Mouse (Mus musculus): ENCODE results near the gene Mgarp. TPM values are rescaled to one million over a fixed set of nuclear protein-coding genes. Genes with fewer than 3 reads are reported as not detected.
A peak's percentile ranks its signal among the peaks of the same experiment; 100 is the strongest.
"Not testable (repeated sequence)": the region's sequence is repeated elsewhere in the genome, so short reads cannot be mapped to it uniquely, and the experiment has no call there.

Mgarp gene
- polyA plus RNA-seq, 1 experiment from 2014 or later, result 2.5 TPM

- H3K4me3 ChIP-seq (ENCODE audit: low read depth, low read length); ATAC-seq (ENCODE audit: low read depth); H3K27ac ChIP-seq (replicated peaks; ENCODE audit: low read depth, low read length); H3K4me1 ChIP-seq (ENCODE audit: control insufficient read depth, insufficient read depth, low read length); H3K27me3 ChIP-seq (replicated peaks; ENCODE audit: control insufficient read depth, insufficient read depth, low read length); H3K4me2 ChIP-seq (ENCODE audit: low read depth, low read length); H3K9me3 ChIP-seq (ENCODE audit: control insufficient read depth, low read length); DNase-seq (ENCODE audit: low spot score); H3K9ac ChIP-seq (ENCODE audit: low read depth, low read length): not testable (repeated sequence)
- 70% methylated on average over 4 of the region's 4 CpGs for WGBS
- H3K36me3 ChIP-seq (ENCODE audit: control insufficient read depth, insufficient read depth, low read length), result peaks cover 35% of the 10 kb centered on the region
These were observed 5.5 kb upstream of the Mgarp start for GRCm38 (mm10) chr3:51402054-51402453.

DNA sequence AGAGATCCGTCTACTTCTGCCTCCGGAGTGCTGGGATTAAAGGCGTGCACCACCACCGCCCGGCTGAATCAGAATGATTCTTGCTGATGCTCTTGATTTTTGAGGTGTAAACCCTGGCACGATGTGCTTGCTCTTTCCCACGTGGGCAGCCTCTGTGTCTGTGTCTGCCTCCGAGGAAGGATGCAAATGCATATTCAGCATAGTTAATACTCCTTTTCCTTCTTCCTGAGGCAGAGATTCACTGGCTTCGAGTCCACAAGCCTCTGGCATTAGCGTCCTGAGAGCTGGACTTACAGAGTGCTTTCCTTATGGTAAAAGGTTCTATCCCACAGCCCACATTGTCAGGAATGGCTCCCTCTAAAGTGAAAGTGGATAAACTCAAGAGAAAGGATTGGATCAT is 4.1 kb upstream of the Mgarp start:
- no peak overlapping the region for H3K4me3 ChIP-seq (ENCODE audit: low read depth, low read length)
- no peak overlapping the region for H3K4me2 ChIP-seq (ENCODE audit: low read depth, low read length)
- H3K9ac ChIP-seq (ENCODE audit: low read depth, low read length), result no peak overlapping the region
- H3K36me3 ChIP-seq (ENCODE audit: control insufficient read depth, insufficient read depth, low read length), result peaks cover 24% of the 10 kb centered on the region
- DNase-seq (ENCODE audit: low spot score), result no peak
- peaks cover 4% of the 10 kb centered on the region for H3K27me3 ChIP-seq (replicated peaks; ENCODE audit: control insufficient read depth, insufficient read depth, low read length)
- 74% methylated on average over 10 of the region's 10 CpGs for WGBS
- no peak for ATAC-seq (ENCODE audit: low read depth)
- no peaks in the 10 kb centered on the region; the same call in 1 of the 2 replicates for H3K4me1 ChIP-seq (ENCODE audit: control insufficient read depth, insufficient read depth, low read length)
- no peaks in the 10 kb centered on the region for H3K9me3 ChIP-seq (ENCODE audit: control insufficient read depth, low read length)
- H3K27ac ChIP-seq (replicated peaks; ENCODE audit: low read depth, low read length), result no peak overlapping the region

- Histone ChIP-seq H3K9ac (ENCODE audit: low read depth, low read length) (no peak overlapping the region), H3K27ac (replicated peaks; ENCODE audit: low read depth, low read length) (no peak overlapping the region), H3K9me3 (ENCODE audit: control insufficient read depth, low read length) (no peaks in the 10 kb centered on the region), H3K4me1 (ENCODE audit: control insufficient read depth, insufficient read depth, low read length) (no peaks in the 10 kb centered on the region; the same call in 1 of the 2 replicates), H3K27me3 (replicated peaks; ENCODE audit: control insufficient read depth, insufficient read depth, low read length) (peaks cover 9% of the 10 kb centered on the region), H3K4me3 (ENCODE audit: low read depth, low read length) (no peak overlapping the region), H3K36me3 (ENCODE audit: control insufficient read depth, insufficient read depth, low read length) (peaks cover 14% of the 10 kb centered on the region), H3K4me2 (ENCODE audit: low read depth, low read length) (no peak overlapping the region)
- no peak for ATAC-seq (ENCODE audit: low read depth)
- WGBS, result 49% methylated on average over 4 of the region's 4 CpGs
- DNase-seq (ENCODE audit: low spot score), result no peak
These were observed 3.0 kb upstream of the Mgarp start for GRCm38 (mm10) chr3:51399531-51399930.

- DNase-seq (ENCODE audit: low spot score) (peak; percentile 51), ATAC-seq (ENCODE audit: low read depth) (0 out of 2 replicates have a peak, but pooled peaks have one; percentile 16)
- Histone ChIP-seq H3K9ac (ENCODE audit: low read depth, low read length) (no peak overlapping the region), H3K4me3 (ENCODE audit: low read depth, low read length) (no peak overlapping the region), H3K4me1 (ENCODE audit: control insufficient read depth, insufficient read depth, low read length) (no peaks in the 10 kb centered on the region; the same call in 1 of the 2 replicates), H3K4me2 (ENCODE audit: low read depth, low read length) (no peak overlapping the region; the same call in 1 of the 2 replicates), H3K27ac (replicated peaks; ENCODE audit: low read depth, low read length) (no peak overlapping the region), H3K27me3 (replicated peaks; ENCODE audit: control insufficient read depth, insufficient read depth, low read length) (peaks cover 9% of the 10 kb centered on the region), H3K36me3 (ENCODE audit: control insufficient read depth, insufficient read depth, low read length) (peaks cover 10% of the 10 kb centered on the region), H3K9me3 (ENCODE audit: control insufficient read depth, low read length) (no peaks in the 10 kb centered on the region)
- 8% methylated on average over 3 of the region's 3 CpGs for WGBS
These were observed 2.1 kb upstream of the Mgarp start for GRCm38 (mm10) chr3:51398667-51399066.

- Histone ChIP-seq H3K9ac (ENCODE audit: low read depth, low read length) (no peak overlapping the region), H3K4me3 (ENCODE audit: low read depth, low read length) (no peak overlapping the region), H3K27me3 (replicated peaks; ENCODE audit: control insufficient read depth, insufficient read depth, low read length) (peaks cover 9% of the 10 kb centered on the region), H3K9me3 (ENCODE audit: control insufficient read depth, low read length) (no peaks in the 10 kb centered on the region), H3K4me2 (ENCODE audit: low read depth, low read length) (no peak overlapping the region), H3K36me3 (ENCODE audit: control insufficient read depth, insufficient read depth, low read length) (peaks cover 1% of the 10 kb centered on the region; the same call in 1 of the 2 replicates), H3K4me1 (ENCODE audit: control insufficient read depth, insufficient read depth, low read length) (no peaks in the 10 kb centered on the region; the same call in 1 of the 2 replicates), H3K27ac (replicated peaks; ENCODE audit: low read depth, low read length) (no peak overlapping the region)
- DNase-seq (ENCODE audit: low spot score) (no peak), ATAC-seq (ENCODE audit: low read depth) (no peak)
- 38% methylated on average over 15 of the region's 15 CpGs for WGBS
These were observed 1.3 kb upstream of the Mgarp start for GRCm38 (mm10) chr3:51397700-51398299.

DNA sequence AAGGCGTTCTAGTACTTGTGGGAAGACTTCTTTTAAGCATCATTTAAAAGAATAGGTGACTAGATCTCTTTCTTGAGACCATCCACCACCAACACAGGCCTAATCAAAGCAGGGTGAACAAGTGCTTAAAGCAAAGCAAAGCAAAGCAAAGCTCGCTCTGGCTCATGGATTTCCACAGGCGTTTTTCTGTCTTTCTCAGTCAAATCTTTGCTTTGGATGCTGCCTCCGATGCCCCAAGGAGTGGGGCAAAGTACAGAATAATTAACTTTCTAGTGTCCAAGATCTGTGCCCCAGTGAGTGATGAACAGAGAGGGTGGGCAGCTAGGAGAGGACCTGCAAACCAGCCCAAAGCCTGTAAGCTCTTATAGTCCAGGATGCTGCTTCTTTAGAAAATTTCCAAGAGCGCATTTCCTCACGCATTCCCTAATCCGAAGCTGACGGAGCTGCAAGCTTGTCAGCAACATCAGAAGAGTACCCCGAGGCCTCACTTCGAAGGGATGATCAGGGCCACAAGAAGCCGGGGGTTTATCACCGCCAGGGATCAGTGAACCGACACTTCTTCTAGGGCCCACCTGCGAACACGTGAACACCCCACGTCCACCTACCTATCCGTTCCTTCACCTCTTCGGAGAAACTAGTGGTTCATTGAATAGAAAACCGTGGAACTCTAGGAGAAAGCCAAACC is 935 bp downstream of the Mgarp start:
- H3K9me3 ChIP-seq (ENCODE audit: control insufficient read depth, low read length), result no peaks in the 10 kb centered on the region
- no peak overlapping the region for H3K9ac ChIP-seq (ENCODE audit: low read depth, low read length)
- H3K36me3 ChIP-seq (ENCODE audit: control insufficient read depth, insufficient read depth, low read length), result no peaks in the 10 kb centered on the region
- peak overlapping the region; percentile 72 for H3K4me2 ChIP-seq (ENCODE audit: low read depth, low read length)
- peak overlapping the region; percentile 52 for H3K4me3 ChIP-seq (ENCODE audit: low read depth, low read length)
- no peak for ATAC-seq (ENCODE audit: low read depth)
- DNase-seq (ENCODE audit: low spot score), result no peak
- no peak overlapping the region for H3K27ac ChIP-seq (replicated peaks; ENCODE audit: low read depth, low read length)
- no peaks in the 10 kb centered on the region; the same call in 1 of the 2 replicates for H3K4me1 ChIP-seq (ENCODE audit: control insufficient read depth, insufficient read depth, low read length)
- peaks cover 9% of the 10 kb centered on the region for H3K27me3 ChIP-seq (replicated peaks; ENCODE audit: control insufficient read depth, insufficient read depth, low read length)
- WGBS, result 27% methylated on average over 19 of the region's 19 CpGs

DNA sequence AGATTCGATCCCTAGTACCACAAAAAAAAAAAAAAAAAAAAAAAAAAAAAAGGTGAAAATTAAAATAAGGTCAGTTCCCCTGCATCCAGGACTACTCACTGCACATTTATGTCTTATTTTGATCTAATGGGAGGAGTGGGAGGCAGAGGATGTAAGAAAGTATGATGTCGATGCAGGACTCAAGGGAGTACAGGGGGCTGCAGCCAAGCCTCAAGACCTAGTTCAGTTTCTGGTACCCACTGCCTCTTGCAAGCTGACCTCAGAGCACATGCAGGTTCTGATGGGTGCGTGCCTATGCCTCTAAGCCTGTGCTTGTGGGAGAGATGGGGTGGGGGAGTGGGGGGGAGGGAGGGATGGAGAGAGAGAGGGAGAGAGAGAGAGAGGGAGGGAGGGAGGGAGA is 1.7 kb downstream of the Mgarp start:
- Histone ChIP-seq H3K27me3 (replicated peaks; ENCODE audit: control insufficient read depth, insufficient read depth, low read length) (peaks cover 9% of the 10 kb centered on the region), H3K36me3 (ENCODE audit: control insufficient read depth, insufficient read depth, low read length) (no peaks in the 10 kb centered on the region), H3K9ac (ENCODE audit: low read depth, low read length) (no peak overlapping the region), H3K4me2 (ENCODE audit: low read depth, low read length) (no peak overlapping the region), H3K4me3 (ENCODE audit: low read depth, low read length) (no peak overlapping the region), H3K9me3 (ENCODE audit: control insufficient read depth, low read length) (no peaks in the 10 kb centered on the region), H3K27ac (replicated peaks; ENCODE audit: low read depth, low read length) (no peak overlapping the region), H3K4me1 (ENCODE audit: control insufficient read depth, insufficient read depth, low read length) (no peaks in the 10 kb centered on the region; the same call in 1 of the 2 replicates)
- 63% methylated on average over 3 of the region's 3 CpGs for WGBS
- ATAC-seq (ENCODE audit: low read depth), result no peak
- DNase-seq (ENCODE audit: low spot score), result no peak

DNA sequence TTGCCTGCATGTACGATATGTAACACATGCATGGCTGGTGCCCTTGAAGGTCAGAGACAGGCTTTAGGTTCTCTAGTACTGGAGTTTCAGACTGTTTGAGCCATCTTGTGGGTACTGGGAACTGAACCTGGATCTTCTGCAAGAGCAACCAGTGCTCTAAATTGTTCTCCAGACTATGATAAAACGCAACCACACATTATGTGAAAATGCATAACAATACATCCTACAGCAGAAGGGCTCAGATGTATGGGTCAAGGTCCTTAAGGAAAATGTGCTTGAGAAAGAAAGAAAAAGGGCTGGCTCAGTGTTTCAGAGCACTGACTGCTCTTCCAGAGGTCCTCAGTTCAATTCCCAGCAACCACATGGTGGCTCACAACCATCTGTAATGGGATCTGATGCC is 2.9 kb downstream of the Mgarp start:
- Histone ChIP-seq H3K4me2 (ENCODE audit: low read depth, low read length) (no peak overlapping the region), H3K27ac (replicated peaks; ENCODE audit: low read depth, low read length) (no peak overlapping the region), H3K9me3 (ENCODE audit: control insufficient read depth, low read length) (no peaks in the 10 kb centered on the region), H3K4me1 (ENCODE audit: control insufficient read depth, insufficient read depth, low read length) (no peaks in the 10 kb centered on the region; the same call in 1 of the 2 replicates), H3K36me3 (ENCODE audit: control insufficient read depth, insufficient read depth, low read length) (no peaks in the 10 kb centered on the region), H3K9ac (ENCODE audit: low read depth, low read length) (no peak overlapping the region), H3K4me3 (ENCODE audit: low read depth, low read length) (no peak overlapping the region), H3K27me3 (replicated peaks; ENCODE audit: control insufficient read depth, insufficient read depth, low read length) (peaks cover 9% of the 10 kb centered on the region)
- ATAC-seq (ENCODE audit: low read depth) (no peak), DNase-seq (ENCODE audit: low spot score) (no peak)
- WGBS, result 90% methylated on average over 2 of the region's 2 CpGs
